Comparison of ENCODE assay signal across 10 mouse cellular contexts in the genomic region with DNA sequence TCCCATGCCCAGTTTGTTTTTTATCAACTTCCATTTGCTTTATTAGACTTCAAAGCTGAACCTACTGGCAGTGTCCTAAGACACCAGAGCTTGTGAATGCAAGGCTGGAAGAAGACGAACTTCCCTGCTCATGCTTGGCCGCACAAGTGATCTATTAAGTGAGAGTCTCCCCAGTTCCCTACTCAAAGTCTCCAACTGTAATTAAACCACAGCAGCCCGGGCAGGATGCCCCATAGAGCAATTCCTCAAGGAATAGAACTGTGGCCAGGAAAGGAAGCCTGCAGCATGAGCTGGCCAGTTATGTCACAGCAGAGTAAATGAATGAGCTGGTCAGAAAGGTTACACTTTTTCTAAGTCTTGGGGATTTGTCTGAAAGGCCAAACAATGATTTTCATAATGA.
DNase-seq lines count a peak whose midpoint lies in the region; ATAC-seq lines count a peak whose summit lies in the region.
"Had no signal": no experiment of that assay in that cellular context is flagged by ENCODE, and none has a peak within 500 bp of the region (broad histone marks: within the 10 kb centered on the region; RNA-seq: fewer than 3 reads in every experiment).

No protein-coding gene starts in this region.

- no peaks in the 10 kb centered on the region for H3K9me3 ChIP-seq in midbrain, embryonic 11.5 days (ENCODE audit: control insufficient read depth, low read length)
- no peaks in the 10 kb centered on the region for H3K9me3 ChIP-seq in midbrain, embryonic 10.5 days (replicated peaks)
- H3K9me3 ChIP-seq: embryonic facial prominence, embryonic 13.5 days; midbrain, embryonic 12.5 days had no signal

- H3K36me3 ChIP-seq in midbrain, embryonic 11.5 days (ENCODE audit: control insufficient read depth, insufficient read depth, low read length) = no peaks in the 10 kb centered on the region
- no peaks in the 10 kb centered on the region for H3K36me3 ChIP-seq in midbrain, embryonic 10.5 days
- H3K36me3 ChIP-seq: embryonic facial prominence, embryonic 13.5 days; midbrain, embryonic 12.5 days had no signal

- peak; percentile 81 for DNase-seq in midbrain, embryonic 11.5 days (ENCODE audit: low spot score, missing footprints)
- no peak for DNase-seq in midbrain, embryonic 10.5 days (ENCODE audit: low spot score)
- DNase-seq in adrenal gland, postnatal 14 days = peak; percentile 66
- DNase-seq in heart, adult 8-10 months (ENCODE audit: low spot score) = peak; percentile 20
- peak; percentile 48 to 67 for DNase-seq in kidney, postnatal 4 days
- DNase-seq in cerebellum, adult 8-10 months = no peak
- DNase-seq: thymus, postnatal 36 days had no signal

- H3K27ac ChIP-seq in midbrain, embryonic 11.5 days (ENCODE audit: low read depth, low read length) = no peak overlapping the region
- no peak overlapping the region for H3K27ac ChIP-seq in midbrain, embryonic 10.5 days (replicated peaks)
- H3K27ac ChIP-seq: embryonic facial prominence, embryonic 13.5 days; midbrain, embryonic 12.5 days had no signal

- ATAC-seq in midbrain, embryonic 11.5 days (ENCODE audit: low FRiP score) = no peak
- no peak for ATAC-seq in megakaryocyte-erythroid progenitor cell, adult 5-6 weeks (replicated peaks; ENCODE audit: low FRiP score, low TSS enrichment, poor library complexity, severe bottlenecking)

- 44% methylated on average over 3 of the region's 3 CpGs for WGBS in midbrain, embryonic 11.5 days
- WGBS in midbrain, embryonic 10.5 days = 46% methylated on average over 3 of the region's 3 CpGs

- no peak overlapping the region for H3K4me3 ChIP-seq in midbrain, embryonic 11.5 days (ENCODE audit: low read depth, low read length)
- H3K4me3 ChIP-seq in midbrain, embryonic 10.5 days = no peak overlapping the region
- H3K4me3 ChIP-seq: embryonic facial prominence, embryonic 13.5 days; midbrain, embryonic 12.5 days had no signal

- H3K9ac ChIP-seq in midbrain, embryonic 11.5 days (ENCODE audit: low read length) = no peak overlapping the region
- H3K9ac ChIP-seq: embryonic facial prominence, embryonic 13.5 days; midbrain, embryonic 12.5 days had no signal

- no peak overlapping the region for H3K4me2 ChIP-seq in midbrain, embryonic 11.5 days
- H3K4me2 ChIP-seq: embryonic facial prominence, embryonic 13.5 days; midbrain, embryonic 12.5 days had no signal

- peaks cover 2% of the 10 kb centered on the region; the same call in 1 of the 2 replicates for H3K27me3 ChIP-seq in midbrain, embryonic 11.5 days (ENCODE audit: control insufficient read depth, insufficient read depth, low read length)
- peaks cover 33% of the 10 kb centered on the region; the same call in 1 of the 2 replicates for H3K27me3 ChIP-seq in midbrain, embryonic 10.5 days (ENCODE audit: low read depth, poor library complexity, severe bottlenecking)
- H3K27me3 ChIP-seq: embryonic facial prominence, embryonic 13.5 days had no signal

- H3K4me1 ChIP-seq in midbrain, embryonic 11.5 days (ENCODE audit: control insufficient read depth, insufficient read depth, low read length) = no peaks in the 10 kb centered on the region
- peaks cover 20% of the 10 kb centered on the region for H3K4me1 ChIP-seq in midbrain, embryonic 10.5 days

Comparison
In these comparisons a context has a peak if more than half of its experiments do, and no peak if none do; other contexts are left out.
1. DNase-seq: peak in midbrain, embryonic 11.5 days (single experiment), adrenal gland, postnatal 14 days (single experiment), heart, adult 8-10 months (single experiment) and kidney, postnatal 4 days (2 of 2); none in midbrain, embryonic 10.5 days (single experiment) and cerebellum, adult 8-10 months (single experiment).